Mouse (Mus musculus): ENCODE results near the gene Rassf2. TPM values are rescaled to one million over a fixed set of nuclear protein-coding genes. Genes with fewer than 3 reads are reported as not detected.

The Rassf2 gene
- polyA plus RNA-seq, 1 experiment, result 11.9 TPM

GRCm38 (mm10) chr2:132027366-132027765 lies 2.7 kb downstream of the Rassf2 start:
- peaks cover 7% of the 10 kb centered on the region; the same call in 1 of the 2 replicates for H3K4me1 ChIP-seq (ENCODE audit: control insufficient read depth, insufficient read depth, insufficient read length, low read length)
- peaks cover 8% of the 10 kb centered on the region for H3K27me3 ChIP-seq (ENCODE audit: control insufficient read depth, insufficient read depth, low read length)
- WGBS, result 64% methylated on average over 5 of the region's 5 CpGs
- H3K36me3 ChIP-seq (ENCODE audit: control insufficient read depth, insufficient read depth, low read length), result no peaks in the 10 kb centered on the region
- no peak overlapping the region for H3K27ac ChIP-seq (ENCODE audit: insufficient read depth, low read depth, low read length)
- H3K4me3 ChIP-seq (ENCODE audit: low read depth, low read length), result 0 out of 2 replicates have a peak overlapping the region, but pooled peaks have one; percentile 10
- no peak for TF ChIP-seq CTCF (IDR thresholded peaks at IDR 0.05; ENCODE audit: extremely low read depth, insufficient read length, insufficient replicate concordance, low read depth, low read length)
- no peak for TF ChIP-seq POLR2A (IDR thresholded peaks at IDR 0.05; ENCODE audit: low read depth, low read length)

DNA sequence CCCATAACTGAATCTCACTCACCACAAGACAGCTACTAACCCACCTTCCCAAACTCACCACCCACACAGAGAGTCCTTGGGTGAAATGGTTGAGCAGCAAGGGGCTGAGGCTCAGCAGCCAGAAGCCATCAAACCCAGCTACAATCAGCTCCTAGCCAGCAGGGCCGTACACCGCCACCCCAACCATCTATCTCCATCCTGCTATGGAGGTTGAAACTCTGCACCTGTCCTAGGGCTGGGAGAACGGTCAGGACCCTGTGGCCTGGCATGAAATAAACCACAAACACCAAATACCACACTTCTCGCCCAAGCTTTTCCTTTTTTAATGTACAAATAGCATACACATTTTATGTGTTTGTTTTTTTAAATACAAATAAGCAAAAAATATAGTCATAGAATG lies 6.0 kb downstream of the Rassf2 start:
- no peak for TF ChIP-seq CTCF (IDR thresholded peaks at IDR 0.05; ENCODE audit: extremely low read depth, insufficient read length, insufficient replicate concordance, low read depth, low read length)
- TF ChIP-seq POLR2A (IDR thresholded peaks at IDR 0.05; ENCODE audit: low read depth, low read length), result no peak
- Histone ChIP-seq H3K4me1 (ENCODE audit: control insufficient read depth, insufficient read depth, insufficient read length, low read length) (peaks cover 9% of the 10 kb centered on the region; the same call in 1 of the 2 replicates), H3K4me3 (ENCODE audit: low read depth, low read length) (no peak overlapping the region), H3K27me3 (ENCODE audit: control insufficient read depth, insufficient read depth, low read length) (peaks cover 5% of the 10 kb centered on the region), H3K36me3 (ENCODE audit: control insufficient read depth, insufficient read depth, low read length) (no peaks in the 10 kb centered on the region), H3K27ac (ENCODE audit: insufficient read depth, low read depth, low read length) (no peak overlapping the region)
- 85% methylated on average over 4 of the region's 4 CpGs for WGBS

DNA sequence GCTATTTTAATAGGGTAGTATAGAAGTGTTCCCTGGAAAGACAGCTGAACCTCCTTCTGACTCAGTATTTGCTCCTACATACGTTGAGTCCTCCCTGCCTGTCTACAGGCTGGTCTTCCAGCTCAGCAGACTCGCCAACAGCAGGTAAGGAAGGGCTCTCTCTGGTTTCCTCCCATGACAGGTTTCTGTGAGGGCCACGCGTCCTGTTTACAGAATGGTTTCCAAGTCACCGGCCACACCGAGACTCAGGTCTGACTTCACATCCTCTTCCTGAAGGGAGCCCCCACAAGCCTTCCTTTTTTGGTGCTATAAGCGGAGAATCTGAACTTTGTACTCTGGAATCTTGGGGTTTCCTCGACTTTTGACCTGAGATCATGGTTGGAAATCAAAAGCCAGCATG lies 7.4 kb downstream of the Rassf2 start:
- TF ChIP-seq CTCF (IDR thresholded peaks at IDR 0.05; ENCODE audit: extremely low read depth, insufficient read length, insufficient replicate concordance, low read depth, low read length), result no peak
- Histone ChIP-seq H3K4me3 (ENCODE audit: low read depth, low read length) (no peak overlapping the region), H3K36me3 (ENCODE audit: control insufficient read depth, insufficient read depth, low read length) (no peaks in the 10 kb centered on the region), H3K4me1 (ENCODE audit: control insufficient read depth, insufficient read depth, insufficient read length, low read length) (peaks cover 7% of the 10 kb centered on the region; the same call in 1 of the 2 replicates), H3K27ac (ENCODE audit: insufficient read depth, low read depth, low read length) (peak overlapping the region; percentile 53), H3K27me3 (ENCODE audit: control insufficient read depth, insufficient read depth, low read length) (no peaks in the 10 kb centered on the region)
- WGBS, result 61% methylated on average over 8 of the region's 8 CpGs

DNA sequence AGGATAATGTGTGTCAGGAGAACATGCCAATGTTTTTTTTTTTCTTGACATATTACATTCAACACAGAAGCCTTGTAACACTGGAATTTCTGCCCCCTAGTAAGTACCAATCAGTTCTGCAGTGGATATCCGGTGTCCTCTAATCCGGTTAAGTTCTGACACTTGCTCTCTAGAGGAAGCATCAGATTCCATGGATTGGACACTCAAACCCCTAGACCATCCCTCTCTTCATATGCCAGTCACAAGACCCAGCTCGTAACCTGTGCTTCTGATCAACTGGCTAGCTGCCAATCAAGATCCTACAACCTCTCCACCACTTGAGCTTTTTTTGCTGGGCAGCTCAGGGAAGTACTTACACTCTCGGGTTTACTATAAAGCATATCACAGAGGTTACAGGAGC lies 8.4 kb downstream of the Rassf2 start:
- Histone ChIP-seq H3K36me3 (ENCODE audit: control insufficient read depth, insufficient read depth, low read length) (no peaks in the 10 kb centered on the region), H3K27me3 (ENCODE audit: control insufficient read depth, insufficient read depth, low read length) (no peaks in the 10 kb centered on the region), H3K27ac (ENCODE audit: insufficient read depth, low read depth, low read length) (peak overlapping the region; percentile 53), H3K4me1 (ENCODE audit: control insufficient read depth, insufficient read depth, insufficient read length, low read length) (peaks cover 7% of the 10 kb centered on the region; the same call in 1 of the 2 replicates), H3K4me3 (ENCODE audit: low read depth, low read length) (no peak overlapping the region)
- 72% methylated on average over 4 of the region's 4 CpGs for WGBS
- TF ChIP-seq POLR2A (IDR thresholded peaks at IDR 0.05; ENCODE audit: low read depth, low read length) (no peak), CTCF (IDR thresholded peaks at IDR 0.05; ENCODE audit: extremely low read depth, insufficient read length, insufficient replicate concordance, low read depth, low read length) (no peak)

DNA sequence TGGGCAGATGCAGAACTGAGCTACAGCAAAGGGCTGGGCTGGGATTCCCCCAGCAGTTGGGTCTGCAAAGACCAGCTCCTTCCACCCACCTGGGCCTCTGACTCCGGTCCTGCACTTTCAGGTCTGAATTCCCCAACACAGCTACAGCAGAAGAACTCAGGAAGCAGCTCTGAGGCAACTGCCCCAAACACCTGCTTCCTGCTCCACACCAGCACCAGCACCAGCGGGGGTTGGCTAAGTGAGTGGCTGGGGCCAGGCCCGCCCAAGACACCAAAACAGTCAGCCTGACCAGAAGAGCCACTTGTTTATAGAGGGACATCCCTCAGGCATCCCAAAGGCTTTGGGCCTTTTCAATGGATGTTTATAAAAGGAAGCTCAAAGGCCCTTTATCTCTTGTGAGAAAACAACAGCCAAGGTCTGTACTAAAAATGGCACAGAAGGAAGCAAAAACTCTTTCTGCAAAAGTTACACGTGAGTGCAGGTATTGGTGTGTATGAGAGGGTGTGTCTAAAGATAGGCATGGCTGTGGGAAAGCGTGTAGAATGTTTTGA lies 9.0 kb downstream of the Rassf2 start:
- TF ChIP-seq POLR2A (IDR thresholded peaks at IDR 0.05; ENCODE audit: low read depth, low read length) (no peak), CTCF (IDR thresholded peaks at IDR 0.05; ENCODE audit: extremely low read depth, insufficient read length, insufficient replicate concordance, low read depth, low read length) (no peak)
- Histone ChIP-seq H3K27me3 (ENCODE audit: control insufficient read depth, insufficient read depth, low read length) (no peaks in the 10 kb centered on the region), H3K36me3 (ENCODE audit: control insufficient read depth, insufficient read depth, low read length) (no peaks in the 10 kb centered on the region), H3K4me1 (ENCODE audit: control insufficient read depth, insufficient read depth, insufficient read length, low read length) (peaks cover 7% of the 10 kb centered on the region; the same call in 1 of the 2 replicates), H3K4me3 (ENCODE audit: low read depth, low read length) (peak overlapping the region; percentile 40), H3K27ac (ENCODE audit: insufficient read depth, low read depth, low read length) (peak overlapping the region; percentile 53)
- 41% methylated on average over 5 of the region's 5 CpGs for WGBS

GRCm38 (mm10) chr2:132020420-132020819 lies 9.6 kb downstream of the Rassf2 start:
- Histone ChIP-seq H3K36me3 (ENCODE audit: control insufficient read depth, insufficient read depth, low read length) (no peaks in the 10 kb centered on the region), H3K27me3 (ENCODE audit: control insufficient read depth, insufficient read depth, low read length) (no peaks in the 10 kb centered on the region), H3K27ac (ENCODE audit: insufficient read depth, low read depth, low read length) (peak overlapping the region; percentile 53), H3K4me3 (ENCODE audit: low read depth, low read length) (peak overlapping the region; percentile 40), H3K4me1 (ENCODE audit: control insufficient read depth, insufficient read depth, insufficient read length, low read length) (peaks cover 7% of the 10 kb centered on the region; the same call in 1 of the 2 replicates)
- TF ChIP-seq CTCF (IDR thresholded peaks at IDR 0.05; ENCODE audit: extremely low read depth, insufficient read length, insufficient replicate concordance, low read depth, low read length), result no peak
- no peak for TF ChIP-seq POLR2A (IDR thresholded peaks at IDR 0.05; ENCODE audit: low read depth, low read length)
- 75% methylated on average over 7 of the region's 7 CpGs for WGBS

- H3K27ac ChIP-seq (ENCODE audit: insufficient read depth, low read depth, low read length), result peak overlapping the region; percentile 53
- H3K4me3 ChIP-seq (ENCODE audit: low read depth, low read length), result 0 out of 2 replicates have a peak overlapping the region, but pooled peaks have one; percentile 1
- no peaks in the 10 kb centered on the region for H3K27me3 ChIP-seq (ENCODE audit: control insufficient read depth, insufficient read depth, low read length)
- no peaks in the 10 kb centered on the region for H3K36me3 ChIP-seq (ENCODE audit: control insufficient read depth, insufficient read depth, low read length)
- WGBS, result 84% methylated on average over 3 of the region's 3 CpGs
- TF ChIP-seq POLR2A (IDR thresholded peaks at IDR 0.05; ENCODE audit: low read depth, low read length), result no peak
- no peak for TF ChIP-seq CTCF (IDR thresholded peaks at IDR 0.05; ENCODE audit: extremely low read depth, insufficient read length, insufficient replicate concordance, low read depth, low read length)
- peaks cover 4% of the 10 kb centered on the region; the same call in 1 of the 2 replicates for H3K4me1 ChIP-seq (ENCODE audit: control insufficient read depth, insufficient read depth, insufficient read length, low read length)
These were observed 10.7 kb downstream of the Rassf2 start for GRCm38 (mm10) chr2:132019372-132019811.
